Mouse (Mus musculus): ENCODE measurements at regions not wholly inside any gene's neighbourhood (a gene's known extent, or its start where the extent isn't known, plus 50 kb on each side); places are given as distances from the start of the nearest gene placed in this dataset.
"Not testable (repeated sequence)": the region's sequence is repeated elsewhere in the genome, so short reads cannot be mapped to it uniquely, and the experiment has no call there.

DNA sequence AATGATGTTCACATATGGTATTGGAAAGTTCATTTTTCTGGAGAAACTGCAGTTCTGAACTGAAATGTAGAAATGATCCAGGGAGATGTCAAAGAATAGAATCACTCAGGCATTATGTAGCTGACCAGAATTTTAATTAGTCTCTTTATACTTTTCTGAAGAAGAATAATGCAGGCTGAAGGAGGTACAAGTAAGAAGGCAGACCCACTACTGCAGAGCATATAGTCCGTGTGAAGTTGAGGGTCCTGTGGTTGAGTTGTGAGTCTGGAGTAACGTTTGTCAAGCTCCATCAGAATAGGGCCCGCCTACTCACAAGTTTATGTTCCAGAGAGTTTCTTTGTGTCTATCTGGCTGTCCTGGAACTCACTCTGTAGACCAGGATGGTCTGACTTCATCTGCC, 575.8 kb upstream of the Cobl start:
- H3K4me2 ChIP-seq = no peak overlapping the region
- 22% methylated on average over 3 of the region's 3 CpGs for WGBS
- H3K36me3 ChIP-seq (replicated peaks) = no peaks in the 10 kb centered on the region
- H3K27ac ChIP-seq = no peak overlapping the region
- no peak overlapping the region for H3K4me3 ChIP-seq (replicated peaks)
- no peak overlapping the region for H3K9ac ChIP-seq
- H3K27me3 ChIP-seq = no peaks in the 10 kb centered on the region
- H3K4me1 ChIP-seq = no peaks in the 10 kb centered on the region
- no peaks in the 10 kb centered on the region for H3K9me3 ChIP-seq
- peak; percentile 81 for ATAC-seq (ENCODE audit: low FRiP score)

DNA sequence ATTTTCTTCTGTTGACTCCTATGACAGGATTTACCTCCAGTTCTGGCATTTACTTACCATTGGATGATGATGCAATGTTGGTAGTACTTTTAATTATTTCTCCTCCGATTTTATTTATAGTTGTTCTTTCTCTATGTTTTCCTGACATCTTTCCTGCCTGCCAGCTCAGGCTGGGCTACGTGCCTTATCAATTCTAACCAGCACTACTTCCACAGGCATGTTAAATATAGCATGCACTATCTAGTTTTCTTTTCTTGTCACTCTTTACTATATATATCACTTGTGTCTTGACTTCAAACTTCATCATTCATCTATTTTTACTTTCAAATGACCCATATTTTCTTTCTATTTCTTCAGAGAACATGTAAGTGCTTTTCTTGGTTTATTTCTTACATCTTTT, 567.7 kb upstream of the Cobl start:
- 93% methylated on average over 2 of the region's 2 CpGs for WGBS
- no peak overlapping the region for H3K4me3 ChIP-seq (replicated peaks)
- H3K9me3 ChIP-seq = no peaks in the 10 kb centered on the region
- H3K4me2 ChIP-seq = no peak overlapping the region
- ATAC-seq (ENCODE audit: low FRiP score) = no peak
- no peaks in the 10 kb centered on the region for H3K36me3 ChIP-seq (replicated peaks)
- H3K27ac ChIP-seq = no peak overlapping the region
- no peaks in the 10 kb centered on the region for H3K4me1 ChIP-seq
- no peaks in the 10 kb centered on the region for H3K27me3 ChIP-seq
- H3K9ac ChIP-seq = no peak overlapping the region

- not testable (repeated sequence) for H3K4me3 ChIP-seq (replicated peaks); H3K27ac ChIP-seq; ATAC-seq (ENCODE audit: low FRiP score); H3K27me3 ChIP-seq; H3K4me1 ChIP-seq; H3K9ac ChIP-seq; H3K9me3 ChIP-seq; H3K4me2 ChIP-seq; H3K36me3 ChIP-seq (replicated peaks)
- WGBS = 50% methylated on average over 5 of the region's 5 CpGs
Observed at GRCm38 (mm10) chr11:13008838-13009237, 544.1 kb upstream of the Cobl start.

GRCm38 (mm10) chr11:13006461-13006961, 541.8 kb upstream of the Cobl start:
- WGBS = 88% methylated on average over 1 of the region's 1 CpGs
- not testable (repeated sequence) for H3K27ac ChIP-seq

DNA sequence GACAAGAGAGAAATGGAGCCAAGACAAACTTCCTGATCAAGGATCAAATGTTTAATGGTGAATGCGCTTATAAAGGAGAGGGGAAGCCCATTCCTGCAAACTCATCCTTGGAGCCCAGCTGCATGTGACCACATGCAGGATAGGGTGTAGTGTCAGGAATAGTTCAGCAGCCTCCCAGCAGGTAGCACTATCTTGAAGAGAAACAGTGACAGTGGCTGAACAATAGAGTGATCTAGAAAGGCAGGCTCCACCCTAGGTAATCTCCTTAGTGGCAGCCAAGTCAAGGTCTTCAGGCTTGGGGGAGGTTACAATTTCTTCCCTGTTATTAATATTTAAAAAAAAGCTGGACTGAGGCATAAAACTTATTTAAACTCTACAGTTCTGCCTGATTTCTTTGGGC, 540.5 kb upstream of the Cobl start:
- Histone ChIP-seq H3K27me3 (no peaks in the 10 kb centered on the region), H3K9me3 (no peaks in the 10 kb centered on the region), H3K36me3 (replicated peaks) (no peaks in the 10 kb centered on the region), H3K27ac (no peak overlapping the region), H3K4me2 (no peak overlapping the region), H3K9ac (no peak overlapping the region), H3K4me1 (no peaks in the 10 kb centered on the region), H3K4me3 (replicated peaks) (no peak overlapping the region)
- WGBS = 95% methylated on average over 1 of the region's 1 CpGs
- ATAC-seq (ENCODE audit: low FRiP score) = no peak

More at GRCm38 (mm10) chr11:13006461-13006961, 541.8 kb upstream of the Cobl start:
- not testable (repeated sequence) for H3K4me1 ChIP-seq; H3K36me3 ChIP-seq (replicated peaks); H3K4me2 ChIP-seq; H3K9me3 ChIP-seq; ATAC-seq (ENCODE audit: low FRiP score); H3K9ac ChIP-seq; H3K4me3 ChIP-seq (replicated peaks); H3K27me3 ChIP-seq

DNA sequence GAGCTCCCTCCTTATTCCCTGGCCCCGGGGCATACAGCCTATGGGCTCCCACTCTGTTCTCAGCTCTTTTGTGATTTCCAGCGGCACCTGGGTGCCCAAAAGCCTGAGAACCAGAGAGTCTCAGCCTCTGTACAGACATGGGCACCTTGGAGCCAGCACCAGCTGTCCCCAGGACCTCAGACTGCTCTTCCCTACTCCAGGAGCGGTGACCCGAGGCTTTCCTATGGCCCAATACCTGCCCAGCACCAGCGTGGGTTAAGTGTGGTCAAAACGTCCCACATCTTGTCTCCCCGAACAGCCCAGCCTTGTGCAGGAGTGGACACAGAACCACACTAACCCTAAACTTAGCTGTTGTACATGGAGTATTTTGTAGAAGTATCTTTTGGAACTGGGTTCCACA, 534.5 kb upstream of the Cobl start:
- 88% methylated on average over 7 of the region's 7 CpGs for WGBS
- no peaks in the 10 kb centered on the region for H3K9me3 ChIP-seq
- no peak for ATAC-seq (ENCODE audit: low FRiP score)

More for the DNA sequence above, 534.5 kb upstream of the Cobl start:
- Histone ChIP-seq H3K9ac (no peak overlapping the region), H3K36me3 (replicated peaks) (no peaks in the 10 kb centered on the region), H3K4me3 (replicated peaks) (no peak overlapping the region), H3K27me3 (no peaks in the 10 kb centered on the region), H3K27ac (no peak overlapping the region), H3K4me1 (no peaks in the 10 kb centered on the region), H3K4me2 (no peak overlapping the region)

Measured in forebrain, embryonic 12.5 days (tissue).